Mouse (Mus musculus) heart, embryonic 10.5 days (tissue): ENCODE data around the gene Akain1. TPM values are rescaled to one million over a fixed set of nuclear protein-coding genes. Genes with fewer than 3 reads are reported as not detected.
A peak's percentile ranks its signal among the peaks of the same experiment; 100 is the strongest.

Source experiments
- DNase-seq: peaks from one replicate; pipeline ENCODE4 v3.0.0-alpha.2; 2017; ENCODE audit warnings: low spot score
- H3K27ac ChIP-seq: fragments of 300-500 bp; sonication (generic); 2 replicates; pipeline ENCODE4 v1.5.1; 2016; ENCODE audit warnings: mild to moderate bottlenecking
- H3K27me3 ChIP-seq: fragments of 300-500 bp; sonication (generic); 2 replicates; pipeline ENCODE4 v1.6.1; 2016; ENCODE audit warnings: mild to moderate bottlenecking; ENCODE audit not compliant: poor library complexity, insufficient read depth, severe bottlenecking
- H3K36me3 ChIP-seq: fragments of 300-500 bp; sonication (generic); 2 replicates; pipeline ENCODE4 v1.6.1; 2016; ENCODE audit warnings: mild to moderate bottlenecking, moderate library complexity
- H3K4me1 ChIP-seq: fragments of 300-500 bp; sonication (generic); 2 replicates; pipeline ENCODE4 v1.6.1; 2016; ENCODE audit warnings: mild to moderate bottlenecking
- H3K4me3 ChIP-seq: fragments of 300-500 bp; sonication (generic); 2 replicates; pipeline ENCODE4 v1.5.1; 2016; ENCODE audit warnings: mild to moderate bottlenecking, moderate library complexity
- H3K9me3 ChIP-seq: fragments of 300-500 bp; sonication (generic); 2 replicates; pipeline ENCODE4 v1.6.1; 2016; ENCODE audit warnings: mild to moderate bottlenecking, moderate library complexity
- WGBS: fragments of 180-500 bp; shearing (Covaris S2); methylation state at CpG from one replicate; pipeline ENCODE4 v1.1.7; 2016; 5-methylcytosine and 5-hydroxymethylcytosine counted together
- polyA plus RNA-seq: library from polyadenylated mRNA; unstranded; fragments of >200 nt; fragmentation: Nextera tagmentation; extraction: Ambion mirVana; gene quantifications from 2 replicates; pipeline ENCODE4 v1.2.1, GENCODE M21; 2016

Gene Akain1
- polyA plus RNA-seq: 0.11 TPM in 1 of 2 replicates, not detected in the other

DNA sequence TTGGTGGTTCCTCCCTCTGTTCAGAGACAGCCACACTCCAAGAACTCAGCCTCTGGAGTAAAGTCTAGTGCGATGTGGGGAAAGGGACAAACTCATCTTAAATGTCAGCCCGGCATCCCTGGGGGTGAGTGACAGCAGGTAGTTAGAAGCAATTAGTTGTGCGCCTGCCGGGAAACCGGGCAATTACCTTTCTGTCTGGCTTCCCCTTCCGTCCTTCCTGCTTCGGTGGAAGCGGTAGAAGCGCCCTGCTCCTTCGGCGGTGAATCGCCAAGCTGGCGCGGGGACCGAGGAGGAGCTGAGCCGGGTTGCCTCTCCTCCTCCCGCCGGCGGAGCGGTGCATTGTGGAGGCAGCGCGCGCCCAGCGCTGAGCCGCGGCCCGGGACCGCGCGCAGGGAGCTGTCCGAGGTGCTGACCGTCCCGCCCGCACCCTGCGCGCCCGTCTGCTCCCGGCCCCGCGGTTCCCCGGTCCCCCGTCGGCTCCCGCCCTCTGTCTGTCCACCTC, at the start of gene Akain1:
Akain1 (plus strand) TSS at position 337 of the 502 bp plus-strand sequence.
- peak; percentile 86 for DNase-seq
- WGBS: 0% methylated on average over 44 of the region's 44 CpGs
- Histone ChIP-seq H3K4me1 (peaks cover 20% of the 10 kb centered on the region), H3K27ac (peak within 1 kb of the TSS; percentile 67), H3K9me3 (no peaks in the 10 kb centered on the region), H3K27me3 (peaks cover 43% of the 10 kb centered on the region), H3K4me3 (peak within 1 kb of the TSS; percentile 62), H3K36me3 (no peaks in the 10 kb centered on the region)

DNA sequence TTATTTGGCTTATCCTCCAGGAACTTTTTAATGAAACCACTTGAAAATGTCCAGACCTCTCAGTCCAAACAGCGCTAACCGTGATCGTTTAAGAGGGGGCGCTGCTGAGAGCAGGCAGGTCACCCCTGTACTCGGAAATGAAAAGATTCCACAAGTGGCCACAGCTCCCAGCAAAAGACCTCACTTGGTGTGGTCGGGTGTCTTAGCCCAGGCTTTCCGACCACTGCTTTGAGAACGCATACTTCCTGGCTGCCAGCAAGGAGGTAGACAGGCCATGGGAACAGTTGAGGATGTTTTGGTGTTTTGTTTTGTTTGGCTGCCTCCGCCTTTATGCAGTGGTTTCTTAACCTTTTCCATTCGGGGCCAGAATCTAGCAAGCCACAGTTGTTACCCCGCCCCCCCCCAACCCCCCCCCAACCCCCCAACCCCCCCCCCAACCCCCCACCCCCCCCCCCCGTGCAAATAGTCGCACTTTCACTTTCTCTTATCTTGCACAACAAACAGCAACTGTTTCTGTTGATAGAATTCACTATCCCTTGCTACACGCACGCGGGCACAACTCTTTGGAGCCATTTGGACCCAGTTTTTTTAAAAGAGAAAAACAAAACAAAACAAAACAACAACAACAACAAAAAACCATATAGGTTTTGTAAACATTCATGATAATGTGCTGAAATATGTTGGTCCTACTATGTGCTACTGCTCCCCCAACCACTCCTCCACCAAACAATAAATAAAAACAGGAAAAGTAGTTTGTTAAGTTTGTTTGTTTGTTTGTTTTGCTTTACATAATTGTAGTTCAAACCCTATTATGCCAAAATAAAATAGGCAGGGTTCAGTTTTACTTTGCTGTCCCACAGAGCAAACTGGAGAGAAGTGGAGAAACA, 42.7 kb upstream of the Akain1 start:
- Histone ChIP-seq H3K4me3 (peak overlapping the region; percentile 41; the same call in 1 of the 2 replicates), H3K27ac (peak overlapping the region; percentile 64; the same call in 1 of the 2 replicates)
- peak; percentile 79 for DNase-seq

DNA sequence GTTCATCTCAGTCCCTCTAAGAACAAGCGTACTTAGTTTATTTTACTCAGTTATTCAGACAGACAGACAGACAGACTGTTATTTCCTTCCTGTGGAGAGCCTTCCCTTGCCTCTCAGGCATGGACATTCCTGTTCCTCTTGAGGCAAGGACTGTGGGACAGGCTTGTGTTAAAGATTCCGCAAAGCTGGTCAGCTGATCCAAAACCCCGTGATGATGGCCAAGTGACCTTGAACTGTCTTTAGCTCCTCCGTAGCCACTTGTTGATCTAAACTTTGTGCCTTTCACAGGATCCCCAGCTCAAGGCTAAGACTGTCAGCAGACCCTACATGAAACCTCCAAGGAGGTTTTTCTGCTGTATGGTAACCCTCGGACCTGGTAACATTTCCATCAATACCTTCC, 42.0 kb upstream of the Akain1 start:
- H3K9me3 ChIP-seq: no peaks in the 10 kb centered on the region
- no peak overlapping the region for H3K4me3 ChIP-seq
- no peak for DNase-seq
- WGBS: 52% methylated on average over 5 of the region's 5 CpGs
- H3K36me3 ChIP-seq: no peaks in the 10 kb centered on the region
- peaks cover 8% of the 10 kb centered on the region; the same call in 1 of the 2 replicates for H3K4me1 ChIP-seq
- no peaks in the 10 kb centered on the region for H3K27me3 ChIP-seq
- H3K27ac ChIP-seq: peak overlapping the region; percentile 64; the same call in 1 of the 2 replicates

More for the DNA sequence above, 42.7 kb upstream of the Akain1 start:
- H3K4me1 ChIP-seq: peaks cover 8% of the 10 kb centered on the region; the same call in 1 of the 2 replicates
- 0 out of 2 replicates have a peak, but pooled peaks cover under 1% of the 10 kb centered on the region for H3K36me3 ChIP-seq
- no peaks in the 10 kb centered on the region for H3K9me3 ChIP-seq
- no peaks in the 10 kb centered on the region for H3K27me3 ChIP-seq
- WGBS: 33% methylated on average over 15 of the region's 16 CpGs

DNA sequence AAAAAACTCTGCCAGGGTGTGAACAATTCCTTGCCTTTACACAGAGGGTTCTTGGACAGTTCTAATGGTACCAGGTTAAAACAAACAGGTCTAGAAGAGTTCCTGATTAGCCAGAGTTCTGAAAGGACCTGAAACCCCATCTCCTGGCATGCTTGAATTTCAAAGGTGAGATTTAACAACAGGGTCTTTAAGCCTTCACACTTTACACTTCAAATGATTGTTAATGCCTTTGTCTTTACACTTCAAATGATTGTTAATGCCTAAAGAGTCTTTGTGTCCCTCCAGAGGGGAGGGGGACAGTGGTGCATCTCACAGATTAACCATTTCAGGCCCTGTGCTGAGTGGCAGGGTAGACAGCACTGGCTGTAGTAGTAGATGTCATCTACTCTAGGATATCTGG, 41.0 kb upstream of the Akain1 start:
- peak overlapping the region; percentile 64; the same call in 1 of the 2 replicates for H3K27ac ChIP-seq
- H3K36me3 ChIP-seq: no peaks in the 10 kb centered on the region
- no peaks in the 10 kb centered on the region for H3K9me3 ChIP-seq
- no peaks in the 10 kb centered on the region for H3K27me3 ChIP-seq
- peaks cover 8% of the 10 kb centered on the region; the same call in 1 of the 2 replicates for H3K4me1 ChIP-seq
- no peak overlapping the region for H3K4me3 ChIP-seq
- DNase-seq: peak; percentile 20

DNA sequence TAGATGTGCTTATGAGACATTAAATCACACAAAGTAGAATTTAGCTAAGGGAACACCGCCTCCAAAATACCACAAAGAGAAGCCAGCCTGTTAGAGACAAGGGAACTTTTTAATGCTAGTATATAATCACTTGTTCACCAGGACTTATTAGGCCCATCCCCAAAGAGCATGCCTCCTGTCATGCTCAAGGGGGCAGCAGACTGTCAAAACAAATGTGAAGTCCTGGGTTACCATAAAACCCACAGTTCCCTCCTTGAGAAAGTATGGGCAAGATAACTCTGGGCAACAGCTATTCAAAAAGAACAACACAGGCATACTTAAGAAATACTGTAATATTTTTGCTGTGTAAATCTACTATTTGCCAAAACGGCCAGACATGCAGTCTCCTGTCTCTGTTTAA, 38.0 kb upstream of the Akain1 start:
- peak; percentile 36 for DNase-seq
- Histone ChIP-seq H3K27ac (no peak overlapping the region), H3K4me3 (no peak overlapping the region), H3K4me1 (peaks cover 5% of the 10 kb centered on the region; the same call in 1 of the 2 replicates), H3K9me3 (no peaks in the 10 kb centered on the region), H3K36me3 (no peaks in the 10 kb centered on the region), H3K27me3 (no peaks in the 10 kb centered on the region)
- 77% methylated on average over 2 of the region's 2 CpGs for WGBS

DNA sequence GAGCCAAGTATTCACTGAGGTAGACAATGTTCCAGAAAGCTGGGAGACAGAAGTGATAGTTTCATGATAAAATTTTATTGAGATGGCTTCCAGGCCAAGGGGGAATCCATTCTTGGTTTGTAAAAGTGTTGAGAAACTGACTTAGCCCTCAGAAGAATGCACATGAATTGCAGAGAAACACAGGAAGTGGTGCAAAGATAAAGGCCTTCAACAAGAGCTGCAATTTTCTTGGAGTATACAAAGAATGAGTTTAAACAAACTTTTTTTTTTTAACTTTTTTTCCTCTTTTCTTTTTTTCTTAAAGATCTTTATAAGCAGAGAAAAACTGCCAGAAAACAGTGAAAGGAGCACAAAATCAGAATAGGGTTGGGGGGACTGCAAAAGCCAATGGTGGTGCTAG, 23.0 kb upstream of the Akain1 start:
- no peaks in the 10 kb centered on the region for H3K36me3 ChIP-seq
- H3K27ac ChIP-seq: peak overlapping the region; percentile 100; the same call in 1 of the 2 replicates
- H3K4me3 ChIP-seq: peak overlapping the region; percentile 80

DNA sequence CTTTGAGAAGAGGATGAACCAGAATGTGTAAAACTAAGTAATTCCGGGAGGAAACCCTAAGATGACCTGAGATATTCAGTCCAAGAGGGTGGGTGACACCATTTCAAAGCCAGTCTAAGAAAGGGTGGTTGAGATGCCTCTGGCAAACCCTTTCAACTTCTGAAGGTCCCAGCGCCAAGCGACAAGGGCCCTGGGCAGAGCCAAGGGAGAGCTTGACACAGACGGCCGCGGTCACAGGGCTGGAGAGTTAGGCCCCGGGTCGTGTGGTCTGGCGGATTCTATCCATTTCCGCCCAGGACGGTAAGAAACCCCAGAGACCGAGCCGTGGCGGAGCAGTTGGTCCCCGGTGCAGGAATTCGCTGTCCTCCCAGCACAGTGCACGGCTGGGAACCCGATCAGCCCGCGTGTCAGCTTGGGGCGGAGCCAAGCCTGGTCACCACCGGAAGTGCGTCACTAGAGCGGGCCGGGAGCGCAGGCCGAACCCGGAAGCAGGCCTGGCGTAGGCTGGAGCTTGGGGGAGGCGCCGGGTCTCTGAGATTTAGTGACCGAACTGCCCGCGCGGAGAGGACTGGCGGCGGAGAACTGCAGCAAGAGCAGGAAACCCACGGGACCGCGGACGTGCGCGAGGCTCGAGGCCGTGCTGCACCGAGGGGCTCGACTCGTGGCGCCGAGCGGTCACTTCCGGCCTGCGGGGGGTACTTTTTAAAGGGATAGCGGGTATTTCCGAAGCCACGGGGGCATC, 22.0 kb upstream of the Akain1 start:
- Histone ChIP-seq H3K4me3 (peak overlapping the region; percentile 80), H3K4me1 (peaks cover 4% of the 10 kb centered on the region; the same call in 1 of the 2 replicates), H3K36me3 (no peaks in the 10 kb centered on the region), H3K9me3 (no peaks in the 10 kb centered on the region), H3K27ac (peak overlapping the region; percentile 100), H3K27me3 (no peaks in the 10 kb centered on the region)
- DNase-seq: peak; percentile 96
- WGBS: under 1% methylated on average over 56 of the region's 56 CpGs

More for the DNA sequence above, 23.0 kb upstream of the Akain1 start:
- H3K4me1 ChIP-seq: peaks cover 4% of the 10 kb centered on the region; the same call in 1 of the 2 replicates
- no peaks in the 10 kb centered on the region for H3K9me3 ChIP-seq
- H3K27me3 ChIP-seq: no peaks in the 10 kb centered on the region
- peak; percentile 22 for DNase-seq

DNA sequence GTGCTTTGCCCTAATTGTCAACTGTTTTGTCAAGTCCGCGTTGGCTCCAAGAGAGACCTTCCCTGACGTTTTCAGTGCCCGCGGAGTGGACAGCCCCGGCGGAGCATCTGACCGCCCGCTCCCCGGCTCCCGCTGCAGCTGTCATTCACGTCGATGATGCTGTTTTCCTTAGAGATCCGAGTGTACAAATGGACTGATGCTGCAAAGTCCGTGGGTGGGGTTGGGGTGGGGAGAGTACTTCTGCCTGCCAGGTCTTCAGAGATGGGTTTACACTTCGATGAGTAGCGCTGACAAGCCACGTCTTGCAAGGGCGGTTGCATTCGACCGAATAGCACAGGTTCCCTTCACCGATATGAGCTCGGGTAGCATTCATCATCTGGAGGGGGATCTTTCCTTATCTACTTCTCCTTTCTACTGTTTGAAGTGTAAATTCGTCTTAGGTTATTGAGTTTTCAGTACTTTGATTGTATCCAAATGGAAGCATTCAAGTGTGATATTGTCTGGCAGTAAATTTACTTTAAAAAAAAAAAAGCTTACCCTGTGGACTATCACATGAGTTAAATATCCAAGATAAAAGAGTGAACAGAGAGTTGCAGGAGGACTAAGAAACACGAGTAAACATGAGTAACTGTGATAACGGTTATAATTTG, 21.3 kb upstream of the Akain1 start:
- peak overlapping the region; percentile 100 for H3K27ac ChIP-seq
- 2% methylated on average over 26 of the region's 26 CpGs for WGBS
- H3K4me1 ChIP-seq: peaks cover 4% of the 10 kb centered on the region; the same call in 1 of the 2 replicates
- no peaks in the 10 kb centered on the region for H3K9me3 ChIP-seq
- H3K36me3 ChIP-seq: no peaks in the 10 kb centered on the region
- DNase-seq: peak; percentile 84
- peak overlapping the region; percentile 80 for H3K4me3 ChIP-seq
- no peaks in the 10 kb centered on the region for H3K27me3 ChIP-seq

DNA sequence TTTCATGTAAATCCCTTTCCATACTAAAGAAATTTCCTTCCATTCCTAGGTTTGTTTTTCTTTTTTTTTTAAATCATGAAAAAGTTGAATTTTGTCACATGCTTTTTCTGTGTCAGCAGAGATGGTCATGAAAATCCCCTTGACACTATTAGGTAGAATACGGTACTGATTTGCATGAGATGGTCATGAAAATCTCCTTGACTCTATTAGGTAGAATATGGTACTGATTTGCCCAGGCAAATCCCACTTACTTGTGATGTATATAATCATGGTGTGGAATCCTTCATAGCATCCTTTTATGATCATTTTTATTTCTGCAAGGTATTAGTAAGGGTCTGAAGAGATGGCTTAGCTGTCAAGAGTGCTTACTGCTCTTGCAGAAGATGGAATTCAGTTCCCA, 17.5 kb upstream of the Akain1 start:
- no peaks in the 10 kb centered on the region for H3K9me3 ChIP-seq
- no peak overlapping the region for H3K27ac ChIP-seq
- peaks cover 4% of the 10 kb centered on the region; the same call in 1 of the 2 replicates for H3K4me1 ChIP-seq
- H3K4me3 ChIP-seq: no peak overlapping the region
- no peak for DNase-seq
- WGBS: 3% methylated on average over 1 of the region's 1 CpGs
- no peaks in the 10 kb centered on the region for H3K27me3 ChIP-seq
- H3K36me3 ChIP-seq: no peaks in the 10 kb centered on the region

DNA sequence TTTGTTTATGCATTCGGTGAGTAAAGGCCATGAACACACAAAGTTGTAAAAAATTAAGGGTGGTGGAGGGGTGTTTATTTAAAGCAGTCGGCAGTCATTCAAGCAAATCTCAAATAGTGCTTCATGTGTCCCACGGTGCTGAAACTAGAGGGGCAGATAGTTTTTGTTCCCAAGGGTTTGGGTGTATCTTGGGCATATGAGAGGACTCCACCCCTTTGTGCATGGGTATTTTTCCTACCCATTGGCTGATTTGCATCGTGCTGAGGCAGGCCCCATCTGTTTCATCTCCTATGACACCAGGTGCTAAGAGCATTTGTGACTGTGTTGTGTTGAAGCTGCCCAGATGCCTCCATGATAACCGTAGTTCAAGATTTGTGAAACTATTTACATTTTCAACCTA, 1.3 kb upstream of the Akain1 start:
- Histone ChIP-seq H3K27ac (no peak overlapping the region), H3K4me3 (no peak overlapping the region), H3K36me3 (no peaks in the 10 kb centered on the region), H3K27me3 (peaks cover 43% of the 10 kb centered on the region), H3K9me3 (no peaks in the 10 kb centered on the region), H3K4me1 (peaks cover 20% of the 10 kb centered on the region)
- WGBS: 65% methylated on average over 5 of the region's 5 CpGs
- DNase-seq: peak; percentile 50

DNA sequence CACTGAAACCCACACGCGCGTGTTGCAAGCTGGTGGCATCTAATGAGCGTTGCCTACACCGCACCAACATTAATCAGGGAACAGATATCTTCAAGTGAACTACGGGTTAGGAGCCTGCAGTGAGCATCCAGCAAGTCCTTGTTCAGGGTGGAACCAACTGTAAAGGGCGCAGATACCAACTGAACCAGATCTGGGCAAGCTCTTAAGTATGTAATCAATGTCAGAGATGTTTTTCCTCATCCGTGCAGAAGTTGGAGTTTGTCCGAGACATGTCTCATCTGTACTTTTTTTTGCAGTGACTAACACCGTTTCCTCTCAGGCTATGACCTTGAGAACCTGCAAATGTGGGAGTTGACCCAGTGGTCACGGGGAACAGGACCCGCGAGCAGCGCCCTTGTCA, 640 bp upstream of the Akain1 start:
- DNase-seq: peak; percentile 59
- Histone ChIP-seq H3K36me3 (no peaks in the 10 kb centered on the region), H3K27me3 (peaks cover 43% of the 10 kb centered on the region), H3K27ac (no peak overlapping the region), H3K4me1 (peaks cover 20% of the 10 kb centered on the region), H3K4me3 (peak overlapping the region; percentile 62), H3K9me3 (no peaks in the 10 kb centered on the region)
- WGBS: 31% methylated on average over 14 of the region's 14 CpGs
